Mouse (Mus musculus): ENCODE results near the gene Hipk2.

GRCm38 (mm10) chr6:38769627-38770026 lies 106.3 kb downstream of the Hipk2 start:
- no peak for TF ChIP-seq POLR2A (IDR thresholded peaks at IDR 0.05; ENCODE audit: borderline replicate concordance, insufficient read depth, low read length)
- no peak for TF ChIP-seq CTCF (IDR thresholded peaks at IDR 0.05; ENCODE audit: borderline replicate concordance, insufficient read depth, low read depth, low read length)

Data from cerebellum, adult 2 months (tissue).